Mouse (Mus musculus): ENCODE measurements at regions not wholly inside any gene's neighbourhood (a gene's known extent, or its start where the extent isn't known, plus 50 kb on each side); places are given as distances from the start of the nearest gene placed in this dataset.
"Not testable (repeated sequence)": the region's sequence is repeated elsewhere in the genome, so short reads cannot be mapped to it uniquely, and the experiment has no call there.

GRCm38 (mm10) chr6:6371444-6372093 is 154.6 kb upstream of the Slc25a13 start:
- WGBS: 73% methylated on average over 5 of the region's 5 CpGs
- H3K27me3 ChIP-seq (replicated peaks; ENCODE audit: control insufficient read depth, insufficient read depth, low read length): no peaks in the 10 kb centered on the region
- no peak overlapping the region for H3K4me2 ChIP-seq (ENCODE audit: low read length)
- H3K9ac ChIP-seq (ENCODE audit: low read depth, low read length): no peak overlapping the region
- H3K4me3 ChIP-seq (ENCODE audit: low read length): no peak overlapping the region
- no peak overlapping the region for H3K27ac ChIP-seq (ENCODE audit: low read depth, low read length)
- ATAC-seq: no peak
- no peaks in the 10 kb centered on the region for H3K4me1 ChIP-seq (ENCODE audit: control insufficient read depth, insufficient read depth, low read depth, low read length)
- no peaks in the 10 kb centered on the region for H3K9me3 ChIP-seq (ENCODE audit: control insufficient read depth, low read length)
- no peaks in the 10 kb centered on the region for H3K36me3 ChIP-seq (ENCODE audit: control insufficient read depth, insufficient read depth, low read length)

- no peaks in the 10 kb centered on the region for H3K9me3 ChIP-seq (ENCODE audit: control insufficient read depth, low read length)
- H3K27ac ChIP-seq (ENCODE audit: low read depth, low read length): no peak overlapping the region
- H3K4me1 ChIP-seq (ENCODE audit: control insufficient read depth, insufficient read depth, low read depth, low read length): no peaks in the 10 kb centered on the region
- H3K27me3 ChIP-seq (replicated peaks; ENCODE audit: control insufficient read depth, insufficient read depth, low read length): no peaks in the 10 kb centered on the region
- H3K4me2 ChIP-seq (ENCODE audit: low read length): no peak overlapping the region
- no peak overlapping the region for H3K4me3 ChIP-seq (ENCODE audit: low read length)
- no peaks in the 10 kb centered on the region for H3K36me3 ChIP-seq (ENCODE audit: control insufficient read depth, insufficient read depth, low read length)
- no peak overlapping the region for H3K9ac ChIP-seq (ENCODE audit: low read depth, low read length)
- peak; percentile 63; the same call in 1 of the 2 replicates for ATAC-seq
- WGBS: 65% methylated on average over 4 of the region's 4 CpGs
Observed at GRCm38 (mm10) chr6:6364037-6364436, 147.1 kb upstream of the Slc25a13 start.

- H3K9me3 ChIP-seq (ENCODE audit: control insufficient read depth, low read length): no peaks in the 10 kb centered on the region
- H3K27ac ChIP-seq (ENCODE audit: low read depth, low read length): no peak overlapping the region
- H3K36me3 ChIP-seq (ENCODE audit: control insufficient read depth, insufficient read depth, low read length): no peaks in the 10 kb centered on the region
- no peaks in the 10 kb centered on the region for H3K27me3 ChIP-seq (replicated peaks; ENCODE audit: control insufficient read depth, insufficient read depth, low read length)
- WGBS: 85% methylated on average over 4 of the region's 4 CpGs
- ATAC-seq: no peak
- no peak overlapping the region for H3K4me2 ChIP-seq (ENCODE audit: low read length)
- no peak overlapping the region for H3K4me3 ChIP-seq (ENCODE audit: low read length)
- H3K4me1 ChIP-seq (ENCODE audit: control insufficient read depth, insufficient read depth, low read depth, low read length): no peaks in the 10 kb centered on the region; the same call in 1 of the 2 replicates
- H3K9ac ChIP-seq (ENCODE audit: low read depth, low read length): no peak overlapping the region
Observed at GRCm38 (mm10) chr6:6362678-6363354, 145.8 kb upstream of the Slc25a13 start.

GRCm38 (mm10) chr6:6361181-6361580 is 144.2 kb upstream of the Slc25a13 start:
- not testable (repeated sequence) for H3K4me1 ChIP-seq (ENCODE audit: control insufficient read depth, insufficient read depth, low read depth, low read length); H3K36me3 ChIP-seq (ENCODE audit: control insufficient read depth, insufficient read depth, low read length); H3K4me3 ChIP-seq (ENCODE audit: low read length); H3K9ac ChIP-seq (ENCODE audit: low read depth, low read length); H3K27me3 ChIP-seq (replicated peaks; ENCODE audit: control insufficient read depth, insufficient read depth, low read length); H3K4me2 ChIP-seq (ENCODE audit: low read length); H3K9me3 ChIP-seq (ENCODE audit: control insufficient read depth, low read length); ATAC-seq; H3K27ac ChIP-seq (ENCODE audit: low read depth, low read length)

- peaks cover 2% of the 10 kb centered on the region; the same call in 1 of the 2 replicates for H3K4me1 ChIP-seq (ENCODE audit: control insufficient read depth, insufficient read depth, low read depth, low read length)
- H3K4me3 ChIP-seq (ENCODE audit: low read length): no peak overlapping the region
- H3K27ac ChIP-seq (ENCODE audit: low read depth, low read length): no peak overlapping the region
- WGBS: 20% methylated on average over 2 of the region's 2 CpGs
- no peaks in the 10 kb centered on the region for H3K36me3 ChIP-seq (ENCODE audit: control insufficient read depth, insufficient read depth, low read length)
- H3K27me3 ChIP-seq (replicated peaks; ENCODE audit: control insufficient read depth, insufficient read depth, low read length): no peaks in the 10 kb centered on the region
- ATAC-seq: peak; percentile 40; the same call in 1 of the 2 replicates
- no peak overlapping the region for H3K9ac ChIP-seq (ENCODE audit: low read depth, low read length)
- H3K9me3 ChIP-seq (ENCODE audit: control insufficient read depth, low read length): no peaks in the 10 kb centered on the region
- H3K4me2 ChIP-seq (ENCODE audit: low read length): no peak overlapping the region
Observed at GRCm38 (mm10) chr6:6357477-6357876, 140.5 kb upstream of the Slc25a13 start.

- 65% methylated on average over 6 of the region's 6 CpGs for WGBS
- Histone ChIP-seq H3K9me3 (ENCODE audit: control insufficient read depth, low read length) (no peaks in the 10 kb centered on the region), H3K9ac (ENCODE audit: low read depth, low read length) (no peak overlapping the region), H3K4me3 (ENCODE audit: low read length) (no peak overlapping the region), H3K4me1 (ENCODE audit: control insufficient read depth, insufficient read depth, low read depth, low read length) (peaks cover 2% of the 10 kb centered on the region; the same call in 1 of the 2 replicates), H3K27me3 (replicated peaks; ENCODE audit: control insufficient read depth, insufficient read depth, low read length) (no peaks in the 10 kb centered on the region), H3K4me2 (ENCODE audit: low read length) (no peak overlapping the region), H3K36me3 (ENCODE audit: control insufficient read depth, insufficient read depth, low read length) (no peaks in the 10 kb centered on the region), H3K27ac (ENCODE audit: low read depth, low read length) (no peak overlapping the region)
- ATAC-seq: no peak
Observed at GRCm38 (mm10) chr6:6356967-6357366, 140.0 kb upstream of the Slc25a13 start.

GRCm38 (mm10) chr6:6335251-6335650 is 118.3 kb upstream of the Slc25a13 start:
- Histone ChIP-seq H3K36me3 (ENCODE audit: control insufficient read depth, insufficient read depth, low read length) (no peaks in the 10 kb centered on the region), H3K4me3 (ENCODE audit: low read length) (no peak overlapping the region), H3K4me2 (ENCODE audit: low read length) (no peak overlapping the region), H3K9ac (ENCODE audit: low read depth, low read length) (no peak overlapping the region), H3K27ac (ENCODE audit: low read depth, low read length) (no peak overlapping the region), H3K9me3 (ENCODE audit: control insufficient read depth, low read length) (no peaks in the 10 kb centered on the region), H3K27me3 (replicated peaks; ENCODE audit: control insufficient read depth, insufficient read depth, low read length) (no peaks in the 10 kb centered on the region), H3K4me1 (ENCODE audit: control insufficient read depth, insufficient read depth, low read depth, low read length) (no peaks in the 10 kb centered on the region)
- 54% methylated on average over 8 of the region's 8 CpGs for WGBS
- ATAC-seq: no peak

GRCm38 (mm10) chr6:6330271-6330670 is 113.3 kb upstream of the Slc25a13 start:
- Histone ChIP-seq H3K27ac (ENCODE audit: low read depth, low read length) (no peak overlapping the region), H3K4me2 (ENCODE audit: low read length) (no peak overlapping the region), H3K9me3 (ENCODE audit: control insufficient read depth, low read length) (peaks cover 8% of the 10 kb centered on the region), H3K4me1 (ENCODE audit: control insufficient read depth, insufficient read depth, low read depth, low read length) (no peaks in the 10 kb centered on the region), H3K9ac (ENCODE audit: low read depth, low read length) (no peak overlapping the region), H3K27me3 (replicated peaks; ENCODE audit: control insufficient read depth, insufficient read depth, low read length) (no peaks in the 10 kb centered on the region), H3K4me3 (ENCODE audit: low read length) (no peak overlapping the region), H3K36me3 (ENCODE audit: control insufficient read depth, insufficient read depth, low read length) (no peaks in the 10 kb centered on the region)
- WGBS: 100% methylated on average over 1 of the region's 1 CpGs
- no peak for ATAC-seq

- no peak overlapping the region for H3K27ac ChIP-seq (ENCODE audit: low read depth, low read length)
- no peak for ATAC-seq
- H3K4me2 ChIP-seq (ENCODE audit: low read length): no peak overlapping the region
- H3K4me1 ChIP-seq (ENCODE audit: control insufficient read depth, insufficient read depth, low read depth, low read length): no peaks in the 10 kb centered on the region
- no peaks in the 10 kb centered on the region for H3K36me3 ChIP-seq (ENCODE audit: control insufficient read depth, insufficient read depth, low read length)
- no peaks in the 10 kb centered on the region for H3K27me3 ChIP-seq (replicated peaks; ENCODE audit: control insufficient read depth, insufficient read depth, low read length)
- no peak overlapping the region for H3K4me3 ChIP-seq (ENCODE audit: low read length)
- peaks cover 8% of the 10 kb centered on the region for H3K9me3 ChIP-seq (ENCODE audit: control insufficient read depth, low read length)
- H3K9ac ChIP-seq (ENCODE audit: low read depth, low read length): no peak overlapping the region
- 58% methylated on average over 1 of the region's 1 CpGs for WGBS
Observed at GRCm38 (mm10) chr6:6325516-6325915, 108.5 kb upstream of the Slc25a13 start.

Measured in hindbrain, embryonic 16.5 days (tissue).